Mouse (Mus musculus) MEL (cell line): ENCODE data around the gene Cln5. TPM values are rescaled to one million over a fixed set of nuclear protein-coding genes. Genes with fewer than 3 reads are reported as not detected.
A peak's percentile ranks its signal among the peaks of the same experiment; 100 is the strongest.

Experiments
- DNase-seq: peaks from one replicate; pipeline ENCODE4 v3.0.0; 2011; ENCODE audit warnings: low read depth, low spot score
- H3K27ac ChIP-seq: 2 replicates; pipeline ENCODE4 v1.5.1; 2012; ENCODE audit warnings: low read depth, mild to moderate bottlenecking, control low read depth, low read length, moderate library complexity; ENCODE audit not compliant: control insufficient read depth
- H3K27me3 ChIP-seq, 2 experiments: fragments of 150-350 bp in 1 of 2; sonication (generic) in 1 of 2; 2 replicates each; pipeline ENCODE4 v1.6.1; 2012; ENCODE audit warnings: low read length in 2 of 2, mild to moderate bottlenecking in 2 of 2, improper control_type of control experiment in 1 of 2, moderate library complexity in 1 of 2; ENCODE audit not compliant: insufficient read depth in 2 of 2, control insufficient read depth in 1 of 2
- H3K36me3 ChIP-seq, 2 experiments: 2 replicates each; pipeline ENCODE4 v1.6.1; 2012 to 2014; ENCODE audit warnings: low read length in 2 of 2, improper control_type of control experiment in 1 of 2, inconsistent platforms in 1 of 2, mild to moderate bottlenecking in 1 of 2; ENCODE audit not compliant: insufficient read depth in 2 of 2, control insufficient read depth in 1 of 2
- H3K4me1 ChIP-seq, 2 experiments: fragments of 150-350 bp in 1 of 2; sonication (generic) in 1 of 2; 2 replicates each; pipeline ENCODE4 v1.6.1; 2012; ENCODE audit warnings: low read length in 2 of 2, improper control_type of control experiment in 1 of 2, mild to moderate bottlenecking in 1 of 2; ENCODE audit not compliant: insufficient read depth in 2 of 2, control insufficient read depth in 1 of 2
- H3K4me3 ChIP-seq, 2 experiments: fragments of 150-350 bp in 1 of 2; sonication (generic) in 1 of 2; 2 replicates each; pipeline ENCODE4 v1.5.1; 2012; ENCODE audit warnings: low read depth in 2 of 2, low read length in 2 of 2, mild to moderate bottlenecking in 2 of 2, moderate library complexity in 2 of 2, control low read depth in 1 of 2, improper control_type of control experiment in 1 of 2; ENCODE audit not compliant: control insufficient read depth in 1 of 2, insufficient read depth in 1 of 2
- H3K79me2 ChIP-seq: 2 replicates; pipeline ENCODE4 v1.6.1; 2012; ENCODE audit warnings: mild to moderate bottlenecking, low read length, moderate library complexity; ENCODE audit not compliant: control insufficient read depth, poor library complexity, insufficient read depth
- H3K9ac ChIP-seq: 2 replicates; pipeline ENCODE4 v1.6.1; 2012; ENCODE audit warnings: low read depth, mild to moderate bottlenecking, control low read depth, low read length, moderate library complexity; ENCODE audit not compliant: control insufficient read depth, poor library complexity, severe bottlenecking
- H3K9me3 ChIP-seq: fragments of 150-350 bp; sonication (generic); replicated peaks from 2 replicates; pipeline ENCODE4 v1.6.1; 2012; ENCODE audit warnings: mild to moderate bottlenecking, low read length, improper control_type of control experiment, moderate library complexity; ENCODE audit not compliant: insufficient read depth
- CHD1 ChIP-seq: IDR thresholded peaks from 2 replicates; pipeline ENCODE4 v1.6.1; 2012; ENCODE audit warnings: low read depth, mild to moderate bottlenecking, inconsistent platforms, low read length, improper control_type of control experiment
- ELF1 ChIP-seq: IDR thresholded peaks from 2 replicates; pipeline ENCODE4 v1.6.1; 2014; ENCODE audit warnings: low read depth, mild to moderate bottlenecking, inconsistent platforms, low read length, improper control_type of control experiment, moderate library complexity
- HCFC1 ChIP-seq: IDR thresholded peaks from 2 replicates; pipeline ENCODE4 v1.6.1; 2012; ENCODE audit warnings: low read depth, mild to moderate bottlenecking, inconsistent platforms, low read length, improper control_type of control experiment, moderate library complexity
- JUND ChIP-seq: IDR thresholded peaks from 2 replicates; pipeline ENCODE4 v1.6.1; 2011; ENCODE audit warnings: low read depth, mild to moderate bottlenecking, improper control_type of control experiment, low read length
- MAFK ChIP-seq: IDR thresholded peaks from 2 replicates; pipeline ENCODE4 v1.6.1; 2011; ENCODE audit warnings: low read depth, mild to moderate bottlenecking, low read length, improper control_type of control experiment, borderline replicate concordance
- MAZ ChIP-seq: IDR thresholded peaks from 2 replicates; pipeline ENCODE4 v1.6.1; 2012; ENCODE audit warnings: low read depth, mild to moderate bottlenecking, inconsistent platforms, low read length, improper control_type of control experiment
- MEF2A ChIP-seq: IDR thresholded peaks from 2 replicates; pipeline ENCODE4 v1.6.1; 2014; ENCODE audit warnings: low read depth, mild to moderate bottlenecking, inconsistent platforms, low read length, improper control_type of control experiment; ENCODE audit not compliant: poor library complexity, insufficient replicate concordance, severe bottlenecking; ENCODE audit errors: extremely low read depth
- MXI1 ChIP-seq: IDR thresholded peaks from 2 replicates; pipeline ENCODE4 v1.6.1; 2011; ENCODE audit warnings: mild to moderate bottlenecking, low read depth, low read length, improper control_type of control experiment
- MYC ChIP-seq: IDR thresholded peaks from 2 replicates; pipeline ENCODE4 v1.6.1; 2011; ENCODE audit warnings: low read depth, mild to moderate bottlenecking, low read length, improper control_type of control experiment, moderate library complexity
- NELFE ChIP-seq: IDR thresholded peaks from 2 replicates; pipeline ENCODE4 v1.6.1; 2011; ENCODE audit warnings: low read depth, low read length, improper control_type of control experiment
- NRF1 ChIP-seq: IDR thresholded peaks from 2 replicates; pipeline ENCODE4 v1.6.1; 2014; ENCODE audit warnings: low read depth, mild to moderate bottlenecking, inconsistent platforms, low read length, improper control_type of control experiment, moderate library complexity; ENCODE audit not compliant: poor library complexity, insufficient read depth, severe bottlenecking
- POLR2A ChIP-seq, 2 experiments: IDR thresholded peaks; 2 replicates each; pipeline ENCODE4 v1.6.1; 2011 to 2012; ENCODE audit warnings: low read length in 2 of 2, mild to moderate bottlenecking in 2 of 2, control low read depth in 1 of 2, improper control_type of control experiment in 1 of 2, low read depth in 1 of 2, moderate library complexity in 1 of 2; ENCODE audit not compliant: control insufficient read depth in 1 of 2, insufficient read depth in 1 of 2, poor library complexity in 1 of 2
- POLR2AphosphoS5 ChIP-seq: IDR thresholded peaks from 2 replicates; pipeline ENCODE4 v1.6.1; 2012; ENCODE audit warnings: low read depth, borderline replicate concordance, mild to moderate bottlenecking, inconsistent platforms, low read length, moderate library complexity, mixed read lengths
- RAD21 ChIP-seq: IDR thresholded peaks from 2 replicates; pipeline ENCODE4 v1.6.1; 2011; ENCODE audit warnings: mild to moderate bottlenecking, low read depth, low read length, improper control_type of control experiment
- SIN3A ChIP-seq: IDR thresholded peaks from 2 replicates; pipeline ENCODE4 v1.6.1; 2012; ENCODE audit warnings: low read length, improper control_type of control experiment, inconsistent platforms
- SMC3 ChIP-seq: IDR thresholded peaks from 2 replicates; pipeline ENCODE4 v1.6.1; 2011; ENCODE audit warnings: low read depth, low read length, improper control_type of control experiment
- ZKSCAN1 ChIP-seq: IDR thresholded peaks from 2 replicates; pipeline ENCODE4 v1.6.1; 2012; ENCODE audit warnings: low read depth, mild to moderate bottlenecking, inconsistent platforms, low read length, improper control_type of control experiment, moderate library complexity
- ZMIZ1 ChIP-seq: IDR thresholded peaks from 2 replicates; pipeline ENCODE4 v1.6.1; 2012; ENCODE audit warnings: low read depth, mild to moderate bottlenecking, inconsistent platforms, low read length, improper control_type of control experiment, moderate library complexity
- ZNF384 ChIP-seq: IDR thresholded peaks from 2 replicates; pipeline ENCODE4 v1.6.1; 2012; ENCODE audit warnings: low read depth, mild to moderate bottlenecking, inconsistent platforms, low read length, improper control_type of control experiment
- polyA plus RNA-seq, 2 experiments: library from polyadenylated mRNA; stranded (reverse) in 1 of 2; unstranded in 1 of 2; fragments of >175 nt in 1 of 2; fragments of >200 nt in 1 of 2; gene quantifications; 2 replicates each; pipeline versions ENCODE4 v1.2.1 to v1.2.4; 2012; ENCODE audit warnings: low replicate concordance in 2 of 2, low read depth in 1 of 2; ENCODE audit not compliant: insufficient read length in 2 of 2, insufficient read depth in 1 of 2, missing spikeins in 1 of 2
- total RNA-seq: library from RNA; depleted of rRNA; stranded (reverse); fragments of 300-350 nt; gene quantifications from 2 replicates; pipeline ENCODE4 v1.2.3, GENCODE M21; 2012

Gene Cln5
- total and polyA plus RNA-seq, 3 experiments = 12.3 to 99.4 (median 15.9) TPM

DNA sequence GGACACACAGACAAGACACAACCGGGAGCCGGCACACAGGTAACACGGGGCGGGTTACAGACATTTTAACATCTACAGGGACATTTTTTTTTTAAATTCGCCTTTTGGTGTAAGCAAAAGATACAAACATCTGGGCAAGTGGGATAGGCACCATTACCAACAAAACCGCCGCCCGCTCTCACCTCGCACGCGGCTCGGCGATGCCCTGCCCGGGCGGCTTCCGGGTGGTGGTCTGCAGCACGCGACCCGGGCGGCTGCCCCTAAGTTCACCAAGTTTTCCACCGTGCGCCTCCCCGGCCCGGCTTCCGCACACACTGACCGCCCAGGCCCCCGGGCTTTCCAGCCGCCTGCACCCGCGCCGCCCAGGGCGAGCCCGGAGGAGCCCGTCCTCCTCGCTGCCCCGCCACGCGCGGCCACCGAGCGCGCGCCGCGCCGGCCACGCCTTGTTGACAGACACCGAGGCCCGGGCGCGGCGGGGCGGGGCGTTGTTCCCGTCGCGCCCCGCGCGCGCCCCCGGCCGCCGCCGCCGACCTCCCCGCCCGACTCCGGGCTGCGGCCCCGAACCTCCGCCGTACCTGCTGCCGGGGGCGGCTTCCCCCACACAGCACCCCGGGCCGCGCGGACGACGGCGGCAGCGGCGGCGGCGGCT is 28.7 kb downstream of the Cln5 start:
- H3K36me3 ChIP-seq = peaks cover 1 to 19% of the 10 kb centered on the region in 2 experiments; a peak in 3 of 4 replicates
- peak overlapping the region; percentile 93 for H3K27ac ChIP-seq
- DNase-seq = peak; percentile 77
- TF ChIP-seq NRF1 (no peak), NELFE (peak; percentile 49; the same call in 1 of the 2 replicates), MXI1 (peak; percentile 83), MEF2A (no peak), ZKSCAN1 (no peak), MAZ (no peak), SMC3 (no peak), MYC (0 out of 2 replicates have a peak, but pooled peaks have one; percentile 54), SIN3A (0 out of 2 replicates have a peak, but pooled peaks have one; percentile 24), POLR2A (IDR thresholded peaks at IDR 0.05; ENCODE audit: control insufficient read depth in 1 of 2, insufficient read depth in 1 of 2, low read depth in 1 of 2, low read length in 2 of 2, poor library complexity in 1 of 2) (peak; percentile 24 to 67; a peak in 3 of 4 replicates), ZNF384 (no peak), POLR2AphosphoS5 (no peak), ELF1 (peak; percentile 31; the same call in 1 of the 2 replicates), HCFC1 (peak; percentile 32; the same call in 1 of the 2 replicates), ZMIZ1 (0 out of 2 replicates have a peak, but pooled peaks have one; percentile 15), RAD21 (no peak), MAFK (no peak), JUND (no peak), CHD1 (0 out of 2 replicates have a peak, but pooled peaks have one; percentile 26)
- no peaks in the 10 kb centered on the region for H3K9me3 ChIP-seq
- H3K4me1 ChIP-seq = peaks cover 4% of the 10 kb centered on the region in 2 experiments; a peak in 1 of 4 replicates
- H3K9ac ChIP-seq = peak overlapping the region; percentile 99
- peak overlapping the region; percentile 93 to 99 for H3K4me3 ChIP-seq
- no peaks in the 10 kb centered on the region for H3K27me3 ChIP-seq
- peaks cover 24% of the 10 kb centered on the region for H3K79me2 ChIP-seq
